Mouse (Mus musculus) thymus, adult 2 months (tissue): ENCODE results near the gene Ubtf.

Source experiments
- CTCF ChIP-seq: fragments of 200-500 bp; IDR thresholded peaks from 2 replicates; pipeline ENCODE4 v1.5.1; 2012; ENCODE audit warnings: mild to moderate bottlenecking, control low read depth, low read length, moderate library complexity, borderline replicate concordance; ENCODE audit not compliant: control insufficient read depth, poor library complexity, insufficient read depth; ENCODE audit errors: extremely low read depth
- POLR2A ChIP-seq: fragments of 200-500 bp; IDR thresholded peaks from 2 replicates; pipeline ENCODE4 v1.6.1; 2012; ENCODE audit warnings: mild to moderate bottlenecking, low read length, control low read depth, moderate library complexity; ENCODE audit not compliant: control insufficient read depth, poor library complexity, insufficient read depth; ENCODE audit errors: extremely low read depth

DNA sequence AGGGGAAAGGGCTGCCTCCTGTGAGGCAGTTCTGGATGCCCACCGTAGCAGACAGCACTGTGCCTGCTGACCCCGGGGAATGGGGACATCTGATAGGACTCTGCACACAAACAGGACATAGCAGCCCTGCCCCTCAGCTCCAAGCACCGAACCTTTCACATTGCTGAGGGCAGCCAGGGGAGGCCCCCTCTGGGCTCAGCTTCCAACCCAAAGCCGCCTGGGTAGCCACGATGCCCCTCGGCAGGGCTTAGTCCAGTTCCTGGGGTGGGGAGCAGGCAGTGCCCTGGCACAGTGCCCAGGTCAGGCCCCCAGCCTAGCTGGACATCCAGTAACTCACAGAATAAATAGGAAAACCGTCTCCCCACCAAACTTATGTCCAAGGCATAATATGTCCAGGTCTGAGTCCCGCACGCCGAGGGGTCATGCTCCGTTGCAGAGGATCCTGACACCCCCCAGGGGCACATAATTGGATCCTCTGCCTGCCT lies 28.4 kb downstream of the Ubtf start:
- TF ChIP-seq CTCF, result no peak
- TF ChIP-seq POLR2A, result no peak
